Mouse (Mus musculus): ENCODE data around the gene Muc3. TPM values are rescaled to one million over a fixed set of nuclear protein-coding genes. Genes with fewer than 3 reads are reported as not detected.

The Muc3 gene
- polyA plus RNA-seq, 1 experiment from 2014 or later: not detected

- 5% methylated on average over 6 of the region's 6 CpGs for whole genome bisulfite sequencing
- H3K9me3 ChIP-seq (ENCODE audit: control insufficient read depth, low read length): no peaks in the 10 kb centered on the region
- H3K9ac ChIP-seq (replicated peaks; ENCODE audit: low read length): no peak overlapping the region
- 0 out of 2 replicates have a peak, but pooled peaks cover 5% of the 10 kb centered on the region for H3K4me1 ChIP-seq (ENCODE audit: control insufficient read depth, insufficient read depth, low read length)
- H3K4me2 ChIP-seq (ENCODE audit: low read length): peak overlapping the region; percentile 37
- peak; percentile 95 for DNase-seq
- no peak overlapping the region for H3K4me3 ChIP-seq (replicated peaks; ENCODE audit: low read depth, low read length)
- H3K27me3 ChIP-seq (ENCODE audit: control insufficient read depth, insufficient read depth, low read length): no peaks in the 10 kb centered on the region
- ATAC-seq (ENCODE audit: low FRiP score, low TSS enrichment): no peak
- no peaks in the 10 kb centered on the region for H3K36me3 ChIP-seq (ENCODE audit: control insufficient read depth, insufficient read depth, low read length)
- H3K27ac ChIP-seq (replicated peaks; ENCODE audit: low read depth, low read length): no peak overlapping the region
Observed at GRCm38 (mm10) chr5:137107024-137107423, 42.1 kb downstream of the Muc3 start.

GRCm38 (mm10) chr5:137106434-137106833 lies 42.7 kb downstream of the Muc3 start:
- WGBS: 80% methylated on average over 4 of the region's 4 CpGs
- ATAC-seq (ENCODE audit: low FRiP score, low TSS enrichment): no peak

GRCm38 (mm10) chr5:137103969-137104368 lies 45.2 kb downstream of the Muc3 start:
- DNase-seq: no peak
- Histone ChIP-seq H3K9me3 (ENCODE audit: control insufficient read depth, low read length) (no peaks in the 10 kb centered on the region), H3K9ac (replicated peaks; ENCODE audit: low read length) (no peak overlapping the region), H3K4me1 (ENCODE audit: control insufficient read depth, insufficient read depth, low read length) (0 out of 2 replicates have a peak, but pooled peaks cover 5% of the 10 kb centered on the region), H3K36me3 (ENCODE audit: control insufficient read depth, insufficient read depth, low read length) (no peaks in the 10 kb centered on the region), H3K27ac (replicated peaks; ENCODE audit: low read depth, low read length) (no peak overlapping the region), H3K27me3 (ENCODE audit: control insufficient read depth, insufficient read depth, low read length) (no peaks in the 10 kb centered on the region), H3K4me3 (replicated peaks; ENCODE audit: low read depth, low read length) (no peak overlapping the region), H3K4me2 (ENCODE audit: low read length) (no peak overlapping the region)
- 93% methylated on average over 2 of the region's 2 CpGs for WGBS
- no peak for ATAC-seq (ENCODE audit: low FRiP score, low TSS enrichment)

More at GRCm38 (mm10) chr5:137106434-137106833, 42.7 kb downstream of the Muc3 start:
- H3K4me1 ChIP-seq (ENCODE audit: control insufficient read depth, insufficient read depth, low read length): 0 out of 2 replicates have a peak, but pooled peaks cover 5% of the 10 kb centered on the region
- H3K27ac ChIP-seq (replicated peaks; ENCODE audit: low read depth, low read length): no peak overlapping the region
- no peaks in the 10 kb centered on the region for H3K27me3 ChIP-seq (ENCODE audit: control insufficient read depth, insufficient read depth, low read length)
- H3K4me2 ChIP-seq (ENCODE audit: low read length): no peak overlapping the region
- no peaks in the 10 kb centered on the region for H3K9me3 ChIP-seq (ENCODE audit: control insufficient read depth, low read length)
- DNase-seq: no peak
- H3K9ac ChIP-seq (replicated peaks; ENCODE audit: low read length): no peak overlapping the region
- no peak overlapping the region for H3K4me3 ChIP-seq (replicated peaks; ENCODE audit: low read depth, low read length)
- H3K36me3 ChIP-seq (ENCODE audit: control insufficient read depth, insufficient read depth, low read length): no peaks in the 10 kb centered on the region

GRCm38 (mm10) chr5:137102575-137103522 lies 46.3 kb downstream of the Muc3 start:
- Histone ChIP-seq H3K27ac (replicated peaks; ENCODE audit: low read depth, low read length) (no peak overlapping the region), H3K4me2 (ENCODE audit: low read length) (no peak overlapping the region), H3K4me1 (ENCODE audit: control insufficient read depth, insufficient read depth, low read length) (0 out of 2 replicates have a peak, but pooled peaks cover 5% of the 10 kb centered on the region), H3K27me3 (ENCODE audit: control insufficient read depth, insufficient read depth, low read length) (no peaks in the 10 kb centered on the region), H3K4me3 (replicated peaks; ENCODE audit: low read depth, low read length) (no peak overlapping the region), H3K9me3 (ENCODE audit: control insufficient read depth, low read length) (no peaks in the 10 kb centered on the region), H3K36me3 (ENCODE audit: control insufficient read depth, insufficient read depth, low read length) (no peaks in the 10 kb centered on the region), H3K9ac (replicated peaks; ENCODE audit: low read length) (no peak overlapping the region)
- peak; percentile 19 for DNase-seq
- no peak for ATAC-seq (ENCODE audit: low FRiP score, low TSS enrichment)
- 65% methylated on average over 28 of the region's 28 CpGs for WGBS

GRCm38 (mm10) chr5:137102078-137102477 lies 47.0 kb downstream of the Muc3 start:
- no peak overlapping the region for H3K9ac ChIP-seq (replicated peaks; ENCODE audit: low read length)
- no peak overlapping the region for H3K27ac ChIP-seq (replicated peaks; ENCODE audit: low read depth, low read length)
- DNase-seq: no peak
- no peaks in the 10 kb centered on the region for H3K36me3 ChIP-seq (ENCODE audit: control insufficient read depth, insufficient read depth, low read length)
- no peaks in the 10 kb centered on the region for H3K9me3 ChIP-seq (ENCODE audit: control insufficient read depth, low read length)
- 0 out of 2 replicates have a peak, but pooled peaks cover 5% of the 10 kb centered on the region for H3K4me1 ChIP-seq (ENCODE audit: control insufficient read depth, insufficient read depth, low read length)
- no peak overlapping the region for H3K4me2 ChIP-seq (ENCODE audit: low read length)
- no peak overlapping the region for H3K4me3 ChIP-seq (replicated peaks; ENCODE audit: low read depth, low read length)
- 77% methylated on average over 10 of the region's 10 CpGs for WGBS
- ATAC-seq (ENCODE audit: low FRiP score, low TSS enrichment): no peak
- H3K27me3 ChIP-seq (ENCODE audit: control insufficient read depth, insufficient read depth, low read length): no peaks in the 10 kb centered on the region

GRCm38 (mm10) chr5:137100660-137101059 lies 48.5 kb downstream of the Muc3 start:
- ATAC-seq (ENCODE audit: low FRiP score, low TSS enrichment): no peak
- H3K9ac ChIP-seq (replicated peaks; ENCODE audit: low read length): no peak overlapping the region
- H3K4me2 ChIP-seq (ENCODE audit: low read length): no peak overlapping the region
- no peaks in the 10 kb centered on the region for H3K36me3 ChIP-seq (ENCODE audit: control insufficient read depth, insufficient read depth, low read length)
- WGBS: 60% methylated on average over 4 of the region's 4 CpGs
- no peak overlapping the region for H3K27ac ChIP-seq (replicated peaks; ENCODE audit: low read depth, low read length)
- no peak overlapping the region for H3K4me3 ChIP-seq (replicated peaks; ENCODE audit: low read depth, low read length)
- H3K9me3 ChIP-seq (ENCODE audit: control insufficient read depth, low read length): no peaks in the 10 kb centered on the region
- no peaks in the 10 kb centered on the region for H3K27me3 ChIP-seq (ENCODE audit: control insufficient read depth, insufficient read depth, low read length)
- DNase-seq: no peak
- 0 out of 2 replicates have a peak, but pooled peaks cover 5% of the 10 kb centered on the region for H3K4me1 ChIP-seq (ENCODE audit: control insufficient read depth, insufficient read depth, low read length)

GRCm38 (mm10) chr5:137098418-137098817 lies 50.7 kb downstream of the Muc3 start:
- ATAC-seq (ENCODE audit: low FRiP score, low TSS enrichment): no peak
- WGBS: 84% methylated on average over 11 of the region's 11 CpGs

GRCm38 (mm10) chr5:137096037-137096436 lies 53.1 kb downstream of the Muc3 start:
- H3K27ac ChIP-seq (replicated peaks; ENCODE audit: low read depth, low read length): no peak overlapping the region
- no peak for ATAC-seq (ENCODE audit: low FRiP score, low TSS enrichment)
- H3K9me3 ChIP-seq (ENCODE audit: control insufficient read depth, low read length): no peaks in the 10 kb centered on the region
- H3K9ac ChIP-seq (replicated peaks; ENCODE audit: low read length): no peak overlapping the region
- 60% methylated on average over 1 of the region's 1 CpGs for WGBS
- H3K4me3 ChIP-seq (replicated peaks; ENCODE audit: low read depth, low read length): no peak overlapping the region
- no peak for DNase-seq
- no peaks in the 10 kb centered on the region for H3K4me1 ChIP-seq (ENCODE audit: control insufficient read depth, insufficient read depth, low read length)
- H3K27me3 ChIP-seq (ENCODE audit: control insufficient read depth, insufficient read depth, low read length): no peaks in the 10 kb centered on the region
- no peaks in the 10 kb centered on the region for H3K36me3 ChIP-seq (ENCODE audit: control insufficient read depth, insufficient read depth, low read length)
- H3K4me2 ChIP-seq (ENCODE audit: low read length): no peak overlapping the region

More at GRCm38 (mm10) chr5:137098418-137098817, 50.7 kb downstream of the Muc3 start:
- Histone ChIP-seq H3K36me3 (ENCODE audit: control insufficient read depth, insufficient read depth, low read length) (no peaks in the 10 kb centered on the region), H3K9me3 (ENCODE audit: control insufficient read depth, low read length) (no peaks in the 10 kb centered on the region), H3K4me1 (ENCODE audit: control insufficient read depth, insufficient read depth, low read length) (0 out of 2 replicates have a peak, but pooled peaks cover 5% of the 10 kb centered on the region), H3K4me3 (replicated peaks; ENCODE audit: low read depth, low read length) (no peak overlapping the region), H3K4me2 (ENCODE audit: low read length) (no peak overlapping the region), H3K27me3 (ENCODE audit: control insufficient read depth, insufficient read depth, low read length) (no peaks in the 10 kb centered on the region), H3K27ac (replicated peaks; ENCODE audit: low read depth, low read length) (no peak overlapping the region), H3K9ac (replicated peaks; ENCODE audit: low read length) (no peak overlapping the region)
- DNase-seq: no peak
